Mouse (Mus musculus) MN1 (cell line): ENCODE results near the gene Btc.
A peak's percentile ranks its signal among the peaks of the same experiment; 100 is the strongest.

Experiments used
- DNase-seq: peaks from one replicate; pipeline ENCODE4 v3.0.0-alpha.2; 2016; ENCODE audit warnings: low spot score

The Btc gene

DNA sequence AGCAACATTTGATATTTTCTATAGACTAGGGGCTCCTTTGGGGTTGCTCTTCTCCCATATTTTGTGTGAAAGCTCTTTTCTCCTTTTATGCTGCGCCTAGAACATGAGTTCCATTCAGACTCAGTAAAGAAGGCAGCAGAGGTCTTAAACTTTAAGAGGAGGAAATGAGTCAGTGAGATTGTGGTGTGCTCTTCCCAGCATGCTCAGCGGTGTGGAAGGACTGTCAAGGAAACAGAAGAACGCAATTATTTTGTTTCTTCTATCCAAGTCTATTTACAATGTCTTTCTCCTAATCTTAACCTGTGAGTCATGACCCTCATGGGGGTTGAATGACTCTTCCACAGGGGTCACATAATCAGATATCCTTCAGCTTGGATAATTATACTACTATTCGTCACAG lies 82.4 kb downstream of the Btc start:
- DNase-seq, result no peak

DNA sequence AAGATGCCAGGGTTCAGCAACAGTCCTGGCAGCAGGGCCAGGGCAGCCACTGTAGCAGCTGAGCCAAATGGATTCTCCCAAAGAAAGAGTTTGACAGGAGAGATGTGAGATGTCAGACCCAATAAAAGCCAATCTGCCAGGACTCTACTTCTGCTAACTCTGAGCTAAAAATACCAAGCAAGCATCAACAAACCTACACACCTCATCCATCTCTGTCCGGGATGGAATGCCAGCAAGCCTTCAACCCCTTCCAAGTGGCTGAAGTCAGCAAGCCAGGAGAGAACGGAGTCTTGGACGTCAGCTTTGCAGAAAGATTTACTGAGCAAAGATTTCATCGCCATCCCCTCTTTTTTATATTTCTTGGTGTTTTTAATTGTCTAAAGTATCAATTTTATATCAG lies 88.8 kb downstream of the Btc start:
- no peak for DNase-seq

DNA sequence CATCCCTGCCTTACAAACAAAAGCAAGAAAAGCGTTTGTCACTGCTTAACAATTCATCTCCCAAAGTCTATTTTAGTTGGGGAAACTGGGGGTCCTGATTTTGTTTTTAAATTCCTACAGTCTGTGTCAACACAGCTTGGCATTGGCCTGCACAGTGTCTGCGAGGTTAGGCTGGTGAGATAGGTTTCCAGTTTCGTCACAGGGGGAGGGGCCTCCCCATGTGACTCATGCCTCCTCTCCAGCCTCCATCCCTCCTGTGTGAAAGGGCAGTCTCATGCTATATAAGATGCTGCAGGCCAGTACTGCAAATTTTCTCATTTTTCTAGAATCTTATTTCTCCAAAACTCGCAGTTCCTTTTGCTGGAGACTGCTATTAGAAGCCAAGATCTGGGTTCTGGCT lies 91.0 kb downstream of the Btc start:
- DNase-seq, result no peak

DNA sequence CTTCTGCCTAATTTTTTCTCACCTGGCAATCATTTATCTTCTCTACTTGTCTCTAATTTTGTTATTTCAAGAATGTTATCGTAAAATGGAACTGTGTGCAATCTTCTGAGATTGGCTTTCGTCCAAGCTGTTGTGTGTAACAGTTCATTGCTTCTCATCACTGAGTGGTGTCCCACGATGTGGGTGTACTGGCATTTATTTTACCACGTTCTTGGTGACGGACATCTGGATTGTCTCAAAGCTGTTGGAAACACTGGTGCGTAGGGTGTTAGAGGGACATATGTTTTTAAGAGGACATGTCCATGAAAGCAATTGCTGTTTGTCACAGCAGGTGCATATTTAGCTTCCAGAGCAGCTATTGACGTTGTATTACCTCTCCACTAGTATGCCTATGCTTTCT lies 94.2 kb downstream of the Btc start:
- peak; percentile 9 for DNase-seq

DNA sequence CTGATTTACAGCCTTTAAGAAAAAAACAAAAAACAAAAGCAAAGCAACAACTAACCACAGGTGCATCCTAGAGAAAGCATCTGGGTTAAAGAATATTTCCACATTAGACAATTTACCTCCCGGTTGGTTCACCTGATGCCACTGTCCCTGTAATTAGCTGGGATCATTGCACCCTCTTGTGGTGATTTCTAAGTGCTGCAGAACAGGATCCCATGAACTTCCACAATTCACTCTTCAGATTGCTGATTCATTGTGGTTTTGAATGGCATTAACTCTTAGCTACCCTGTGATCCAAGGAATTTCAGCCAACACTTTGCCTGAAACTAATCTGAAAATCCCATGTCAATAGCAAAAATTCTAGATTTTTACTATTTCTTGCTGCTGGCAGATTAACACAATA lies 94.9 kb downstream of the Btc start:
- DNase-seq, result peak; percentile 62
